Mouse (Mus musculus): ENCODE measurements at regions not wholly inside any gene's neighbourhood (a gene's known extent, or its start where the extent isn't known, plus 50 kb on each side); places are given as distances from the start of the nearest gene placed in this dataset.

DNA sequence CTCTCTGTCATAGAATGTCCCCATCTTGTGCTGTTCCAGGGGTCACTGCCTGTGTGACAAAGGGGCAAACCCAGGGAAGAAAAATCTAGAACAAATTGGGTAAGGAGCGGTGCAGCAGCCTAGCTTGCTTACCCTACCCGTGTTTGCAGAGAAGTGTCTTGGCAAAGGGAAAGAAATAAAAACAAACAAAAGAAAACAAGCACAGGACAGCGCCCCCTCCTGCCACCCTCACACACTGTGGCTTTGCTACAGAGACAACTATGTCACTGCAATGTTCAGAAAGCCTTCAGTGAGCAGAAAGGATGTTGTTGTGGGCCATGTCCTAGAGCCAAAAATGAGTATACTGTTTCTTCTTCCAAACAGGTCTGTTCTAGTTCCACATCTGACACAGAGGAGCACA is 71.5 kb upstream of the Tenm3 start:
- no peaks in the 10 kb centered on the region for H3K4me1 ChIP-seq (ENCODE audit: control insufficient read depth, insufficient read depth, low read length)
- TF ChIP-seq CTCF (IDR thresholded peaks at IDR 0.05; ENCODE audit: extremely low read depth, insufficient read depth, low read length) = no peak
- no peak for TF ChIP-seq POLR2A (IDR thresholded peaks at IDR 0.05; ENCODE audit: extremely low read depth, insufficient read depth, low read length)
- no peak overlapping the region for H3K4me3 ChIP-seq (ENCODE audit: insufficient read depth, low read length)
- no peak overlapping the region for H3K27ac ChIP-seq (ENCODE audit: insufficient read depth, low read length)

DNA sequence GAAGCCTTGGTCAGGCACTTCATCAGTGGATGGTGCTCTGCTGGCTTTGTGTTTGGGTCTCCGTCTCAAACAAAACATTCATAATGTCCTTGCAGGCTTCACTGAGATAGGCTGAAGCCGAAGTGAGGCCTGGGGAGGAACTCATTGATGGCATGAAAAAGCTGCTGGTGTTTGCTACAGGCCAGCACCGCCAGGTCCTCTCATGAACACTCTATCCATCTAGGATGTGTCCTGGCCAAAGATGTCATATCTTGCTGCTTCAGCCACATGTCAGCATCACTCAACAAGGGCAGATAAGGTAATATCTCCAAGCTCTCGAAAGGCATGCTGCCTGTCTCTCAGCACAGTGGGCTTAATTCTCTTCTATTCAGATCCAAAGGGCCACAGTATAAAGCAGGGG is 69.1 kb upstream of the Tenm3 start:
- no peak for TF ChIP-seq CTCF (IDR thresholded peaks at IDR 0.05; ENCODE audit: extremely low read depth, insufficient read depth, low read length)
- no peak for TF ChIP-seq POLR2A (IDR thresholded peaks at IDR 0.05; ENCODE audit: extremely low read depth, insufficient read depth, low read length)
- Histone ChIP-seq H3K4me3 (ENCODE audit: insufficient read depth, low read length) (no peak overlapping the region), H3K4me1 (ENCODE audit: control insufficient read depth, insufficient read depth, low read length) (no peaks in the 10 kb centered on the region), H3K27ac (ENCODE audit: insufficient read depth, low read length) (no peak overlapping the region)

DNA sequence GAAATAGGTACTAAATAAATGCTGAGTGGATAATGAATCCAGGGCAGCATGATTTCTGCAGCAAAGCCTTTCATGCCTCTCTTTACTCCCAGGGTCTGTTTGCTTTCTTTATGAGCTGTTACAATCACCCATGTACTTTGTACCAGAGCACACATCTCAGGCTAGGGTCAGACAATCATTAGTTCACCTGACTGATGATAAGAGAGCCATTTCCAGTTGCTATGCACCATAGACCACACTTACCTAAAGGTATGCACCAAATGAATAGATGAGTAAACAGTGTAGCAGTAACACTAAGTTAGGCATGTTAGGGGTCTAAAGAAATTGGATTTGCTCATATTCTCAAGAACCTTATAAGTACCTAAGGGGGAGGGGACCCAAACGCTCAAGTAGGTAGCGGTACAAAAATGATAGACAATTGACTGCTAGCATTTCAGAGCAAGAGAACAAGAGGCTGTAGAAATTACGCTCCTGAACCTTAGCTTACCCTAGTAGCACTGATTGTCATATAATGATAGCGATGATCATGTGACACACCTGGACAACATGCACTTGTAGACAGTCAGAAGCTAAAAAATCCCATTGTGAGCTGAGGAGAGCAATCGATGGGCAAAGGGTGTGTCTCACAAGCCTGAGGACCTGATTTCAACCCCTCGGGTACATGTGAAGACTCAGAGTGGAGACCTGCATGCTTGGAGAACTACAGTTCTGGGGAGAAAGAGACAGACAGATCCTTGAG is 58.1 kb upstream of the Tenm3 start:
- Histone ChIP-seq H3K4me3 (ENCODE audit: insufficient read depth, low read length) (no peak overlapping the region), H3K27ac (ENCODE audit: insufficient read depth, low read length) (no peak overlapping the region)
- TF ChIP-seq POLR2A (IDR thresholded peaks at IDR 0.05; ENCODE audit: extremely low read depth, insufficient read depth, low read length) = no peak
- no peak for TF ChIP-seq CTCF (IDR thresholded peaks at IDR 0.05; ENCODE audit: extremely low read depth, insufficient read depth, low read length)

DNA sequence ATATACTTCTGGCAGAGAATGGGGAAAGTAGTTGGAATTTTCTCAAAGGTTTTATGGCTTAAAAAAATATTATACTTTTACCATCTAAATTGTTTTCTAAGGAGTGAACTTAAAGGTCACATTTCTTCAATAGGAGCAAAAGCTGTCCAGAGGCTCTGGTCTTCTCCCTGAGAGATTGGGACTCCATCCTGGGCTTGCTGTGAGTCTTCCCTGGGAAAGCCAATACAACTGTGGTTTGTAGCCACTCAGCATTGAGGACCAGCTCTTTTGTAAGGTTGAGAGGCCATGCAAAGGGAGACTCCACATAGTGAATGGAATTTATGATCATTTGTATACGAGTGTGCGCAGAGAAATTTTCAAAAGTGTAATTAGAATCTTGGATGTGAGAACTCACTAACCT is 52.9 kb upstream of the Tenm3 start:
- Histone ChIP-seq H3K27ac (ENCODE audit: insufficient read depth, low read length) (no peak overlapping the region), H3K4me3 (ENCODE audit: insufficient read depth, low read length) (no peak overlapping the region), H3K4me1 (ENCODE audit: control insufficient read depth, insufficient read depth, low read length) (no peaks in the 10 kb centered on the region)
- TF ChIP-seq POLR2A (IDR thresholded peaks at IDR 0.05; ENCODE audit: extremely low read depth, insufficient read depth, low read length) (no peak), CTCF (IDR thresholded peaks at IDR 0.05; ENCODE audit: extremely low read depth, insufficient read depth, low read length) (no peak)

More for the DNA sequence above, 58.1 kb upstream of the Tenm3 start:
- H3K4me1 ChIP-seq (ENCODE audit: control insufficient read depth, insufficient read depth, low read length) = no peaks in the 10 kb centered on the region

DNA sequence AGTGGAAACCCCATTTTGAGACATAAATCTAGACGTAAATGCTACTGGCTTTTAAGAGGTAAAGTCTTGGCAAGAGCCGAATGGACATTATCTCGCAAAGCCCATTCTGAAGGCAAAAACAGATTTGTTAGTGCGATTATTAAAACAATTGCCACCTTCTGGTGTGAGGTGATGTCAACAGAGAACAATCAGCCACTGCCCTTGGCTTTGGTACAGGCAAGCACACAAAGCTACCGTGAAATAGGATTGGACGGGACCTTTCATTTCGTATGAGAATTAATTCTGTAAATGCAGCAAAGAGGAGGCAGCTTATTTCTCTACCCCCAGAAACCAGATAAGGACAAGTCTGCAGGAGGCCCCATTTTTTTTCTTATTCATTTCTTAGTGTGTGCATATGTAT is 52.5 kb upstream of the Tenm3 start:
- TF ChIP-seq POLR2A (IDR thresholded peaks at IDR 0.05; ENCODE audit: extremely low read depth, insufficient read depth, low read length) (no peak), CTCF (IDR thresholded peaks at IDR 0.05; ENCODE audit: extremely low read depth, insufficient read depth, low read length) (no peak)

DNA sequence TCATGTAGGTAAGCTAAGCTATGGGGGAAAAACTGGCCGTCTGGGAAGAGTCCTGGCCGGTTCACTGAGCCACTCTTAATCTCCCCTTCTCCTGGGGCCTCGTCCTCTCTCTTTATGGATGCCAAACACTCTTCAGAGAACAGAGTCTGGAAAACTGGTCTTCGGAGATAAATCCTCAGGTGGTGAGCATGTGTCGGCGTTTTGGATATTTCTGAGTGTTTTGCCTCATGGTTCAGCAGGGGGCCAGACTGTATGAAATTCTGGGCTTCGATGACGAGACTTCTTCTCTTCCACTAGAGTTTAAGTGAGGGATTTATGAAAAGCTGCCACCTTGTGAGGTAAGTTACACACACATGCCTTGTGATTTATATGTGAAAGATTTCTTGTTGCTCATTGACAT is 51.8 kb upstream of the Tenm3 start:
- no peaks in the 10 kb centered on the region for H3K4me1 ChIP-seq (ENCODE audit: control insufficient read depth, insufficient read depth, low read length)
- TF ChIP-seq CTCF (IDR thresholded peaks at IDR 0.05; ENCODE audit: extremely low read depth, insufficient read depth, low read length) (no peak), POLR2A (IDR thresholded peaks at IDR 0.05; ENCODE audit: extremely low read depth, insufficient read depth, low read length) (no peak)

More for the DNA sequence above, 52.5 kb upstream of the Tenm3 start:
- Histone ChIP-seq H3K27ac (ENCODE audit: insufficient read depth, low read length) (no peak overlapping the region), H3K4me1 (ENCODE audit: control insufficient read depth, insufficient read depth, low read length) (no peaks in the 10 kb centered on the region), H3K4me3 (ENCODE audit: insufficient read depth, low read length) (no peak overlapping the region)

More for the DNA sequence above, 51.8 kb upstream of the Tenm3 start:
- Histone ChIP-seq H3K27ac (ENCODE audit: insufficient read depth, low read length) (no peak overlapping the region), H3K4me3 (ENCODE audit: insufficient read depth, low read length) (no peak overlapping the region)
